Mouse (Mus musculus) cortical plate, adult 2 months (tissue): ENCODE measurements around the gene Tyw5.

Experiments used
- CTCF ChIP-seq: fragments of 200-500 bp; IDR thresholded peaks from 2 replicates; pipeline ENCODE4 v1.5.1; 2011; ENCODE audit warnings: mild to moderate bottlenecking, control low read depth, low read length; ENCODE audit not compliant: insufficient read depth; ENCODE audit errors: extremely low read depth
- POLR2A ChIP-seq: fragments of 200-500 bp; IDR thresholded peaks from 2 replicates; pipeline ENCODE4 v1.6.1; 2011; ENCODE audit warnings: mild to moderate bottlenecking, low read length, control low read depth; ENCODE audit not compliant: insufficient read depth; ENCODE audit errors: extremely low read depth

- TF ChIP-seq POLR2A, result no peak
- TF ChIP-seq CTCF, result peak; percentile 85
These were observed 21.7 kb upstream of the Tyw5 start for GRCm38 (mm10) chr1:57428368-57429308.
